Mouse (Mus musculus) stomach, postnatal 0 days (tissue): ENCODE results near the gene Bdkrb1.

ENCODE experiments used
- CTCF ChIP-seq: IDR thresholded peaks from 2 replicates; pipeline ENCODE4 v1.5.1; 2016; ENCODE audit warnings: antibody characterized with exemption, low read depth, mild to moderate bottlenecking, moderate library complexity
- EP300 ChIP-seq: optimal IDR thresholded peaks from 2 replicates; pipeline ENCODE3; 2016; ENCODE audit warnings: antibody characterized with exemption

GRCm38 (mm10) chr12:105598503-105598902, 4.4 kb upstream of the Bdkrb1 start:
- TF ChIP-seq CTCF (no peak), EP300 (no peak)
